Mouse (Mus musculus): Measurements from ENCODE around the gene Ak4.
"Not testable (repeated sequence)": the region's sequence is repeated elsewhere in the genome, so short reads cannot be mapped to it uniquely, and the experiment has no call there.

Gene Ak4

GRCm38 (mm10) chr4:101419151-101419910 lies at the start of gene Ak4:
Gene Ak4, plus strand, starts transcription at chr4:101419277.
- DNase-seq: peak; percentile 40

GRCm38 (mm10) chr4:101369738-101370275 lies 49.3 kb upstream of the Ak4 start:
- DNase-seq: no peak

GRCm38 (mm10) chr4:101372283-101372682 lies 46.8 kb upstream of the Ak4 start:
- DNase-seq: no peak

GRCm38 (mm10) chr4:101372751-101373150 lies 46.3 kb upstream of the Ak4 start:
- no peak for DNase-seq

GRCm38 (mm10) chr4:101374104-101374503 lies 45.0 kb upstream of the Ak4 start:
- DNase-seq: no peak

- no peak for DNase-seq
Measured at GRCm38 (mm10) chr4:101376835-101377234, 42.2 kb upstream of the Ak4 start.

- no peak for DNase-seq
Measured at GRCm38 (mm10) chr4:101378241-101378640, 40.8 kb upstream of the Ak4 start.

GRCm38 (mm10) chr4:101378778-101379177 lies 40.3 kb upstream of the Ak4 start:
- DNase-seq: no peak

GRCm38 (mm10) chr4:101385002-101385401 lies 34.1 kb upstream of the Ak4 start:
- peak; percentile 53 for DNase-seq

GRCm38 (mm10) chr4:101388246-101388645 lies 30.8 kb upstream of the Ak4 start:
- DNase-seq: no peak

GRCm38 (mm10) chr4:101388656-101389055 lies 30.4 kb upstream of the Ak4 start:
- not testable (repeated sequence) for DNase-seq

GRCm38 (mm10) chr4:101392229-101392628 lies 26.8 kb upstream of the Ak4 start:
- DNase-seq: peak; percentile 45

- DNase-seq: no peak
Measured at GRCm38 (mm10) chr4:101393292-101393711, 25.8 kb upstream of the Ak4 start.

GRCm38 (mm10) chr4:101395021-101395533 lies 24.0 kb upstream of the Ak4 start:
- DNase-seq: no peak

- DNase-seq: no peak
Measured at GRCm38 (mm10) chr4:101400025-101400594, 19.0 kb upstream of the Ak4 start.

- no peak for DNase-seq
Measured at GRCm38 (mm10) chr4:101401945-101402344, 17.1 kb upstream of the Ak4 start.

GRCm38 (mm10) chr4:101404863-101405262 lies 14.2 kb upstream of the Ak4 start:
- peak; percentile 8 for DNase-seq

- no peak for DNase-seq
Measured at GRCm38 (mm10) chr4:101406411-101407196, 12.5 kb upstream of the Ak4 start.

- DNase-seq: no peak
Measured at GRCm38 (mm10) chr4:101416966-101417365, 2.1 kb upstream of the Ak4 start.

- peak; percentile 11 for DNase-seq
Measured at GRCm38 (mm10) chr4:101419911-101420880, 1.1 kb downstream of the Ak4 start.

GRCm38 (mm10) chr4:101422996-101423395 lies 3.9 kb downstream of the Ak4 start:
- no peak for DNase-seq

- no peak for DNase-seq
Measured at GRCm38 (mm10) chr4:101423571-101423970, 4.5 kb downstream of the Ak4 start.
